18 mouse cellular contexts compared by ENCODE assay signal in genomic region chr2:31464529-31464910, GRCm38 (mm10). TPM values are rescaled to one million over a fixed set of nuclear protein-coding genes. Genes with fewer than 3 reads are reported as not detected.
DNase-seq lines count a peak whose midpoint lies in the region; ATAC-seq and TF ChIP-seq lines count a peak whose summit lies in the region.
"Had no signal": no experiment of that assay in that cellular context is flagged by ENCODE, and none has a peak within 500 bp of the region (broad histone marks: within the 10 kb centered on the region; RNA-seq: fewer than 3 reads in every experiment).

No protein-coding gene starts in this region.

- H3K36me3 ChIP-seq in spleen, adult 2 months (ENCODE audit: control insufficient read depth, insufficient read depth, low read length): no peaks in the 10 kb centered on the region
- H3K36me3 ChIP-seq in liver, embryonic 15.5 days (replicated peaks): no peaks in the 10 kb centered on the region
- H3K36me3 ChIP-seq in hindbrain, postnatal 0 days (ENCODE audit: insufficient read depth, low read length): no peaks in the 10 kb centered on the region
- H3K36me3 ChIP-seq: heart, embryonic 10.5 days; limb, embryonic 12.5 days; midbrain, embryonic 15.5 days; stomach, embryonic 15.5 days had no signal

- no peak for DNase-seq in spleen, adult 2 months (ENCODE audit: low read depth in 1 of 2, low spot score in 2 of 2)
- DNase-seq in spleen, postnatal 10 days (ENCODE audit: low spot score in 2 of 2): no peak
- peak; percentile 80 to 93 for DNase-seq in kidney, postnatal 36 days
- DNase-seq in left cerebral cortex, adult 8-10 months (ENCODE audit: low spot score in 2 of 2): no peak
- no peak for DNase-seq in hindbrain, postnatal 0 days (ENCODE audit: low spot score)
- DNase-seq: adrenal gland, postnatal 36 days; cerebellum, adult 8-10 months; gastrocnemius, postnatal 36 days had no signal

- peaks cover 17% of the 10 kb centered on the region; the same call in 1 of the 2 replicates for H3K4me1 ChIP-seq in spleen, adult 2 months (ENCODE audit: control insufficient read depth, insufficient read depth, insufficient read length)
- peaks cover 26% of the 10 kb centered on the region for H3K4me1 ChIP-seq in liver, embryonic 15.5 days (replicated peaks)
- H3K4me1 ChIP-seq in hindbrain, postnatal 0 days (ENCODE audit: insufficient read depth, low read length): 0 out of 2 replicates have a peak, but pooled peaks cover 10% of the 10 kb centered on the region

- no peak overlapping the region for H3K4me3 ChIP-seq in spleen, adult 2 months (ENCODE audit: extremely low read depth, insufficient read depth, insufficient read length)
- no peak overlapping the region for H3K4me3 ChIP-seq in liver, embryonic 15.5 days (replicated peaks)
- H3K4me3 ChIP-seq in hindbrain, postnatal 0 days (ENCODE audit: low read length): no peak overlapping the region
- H3K4me3 ChIP-seq: erythroblast, embryonic 14.5 days; heart, embryonic 10.5 days; left cerebral cortex, adult 2 months; limb, embryonic 12.5 days; midbrain, embryonic 15.5 days; stomach, embryonic 15.5 days had no signal

- no peak for TF ChIP-seq POLR2A in spleen, adult 2 months (IDR thresholded peaks at IDR 0.05; ENCODE audit: low read depth, low read length)

- 0 out of 2 replicates have a peak overlapping the region, but pooled peaks have one; percentile 26 for H3K27ac ChIP-seq in spleen, adult 2 months (ENCODE audit: insufficient read depth, low read length)
- H3K27ac ChIP-seq in liver, embryonic 15.5 days (replicated peaks): peak overlapping the region; percentile 80
- no peak overlapping the region for H3K27ac ChIP-seq in hindbrain, postnatal 0 days
- H3K27ac ChIP-seq: heart, embryonic 10.5 days; left cerebral cortex, adult 2 months; limb, embryonic 12.5 days; midbrain, embryonic 15.5 days had no signal

- no peaks in the 10 kb centered on the region for H3K9me3 ChIP-seq in liver, embryonic 15.5 days (replicated peaks)
- no peaks in the 10 kb centered on the region for H3K9me3 ChIP-seq in hindbrain, postnatal 0 days (ENCODE audit: low read length)
- H3K9me3 ChIP-seq: heart, embryonic 10.5 days; limb, embryonic 12.5 days; megakaryocyte, embryonic 14.5 days; midbrain, embryonic 15.5 days; stomach, embryonic 15.5 days had no signal

- 70% methylated on average over 6 of the region's 6 CpGs for WGBS in spleen, adult 2 months
- WGBS in liver, embryonic 15.5 days (ENCODE audit: insufficient replicate concordance): 51% methylated on average over 6 of the region's 6 CpGs
- WGBS in hindbrain, postnatal 0 days: 83% methylated on average over 6 of the region's 6 CpGs

- H3K4me2 ChIP-seq in liver, embryonic 15.5 days: no peak overlapping the region; the same call in 1 of the 2 replicates
- H3K4me2 ChIP-seq in hindbrain, postnatal 0 days (ENCODE audit: low read depth, low read length): no peak overlapping the region
- H3K4me2 ChIP-seq: limb, embryonic 12.5 days; midbrain, embryonic 15.5 days; stomach, embryonic 15.5 days had no signal

- TF ChIP-seq CTCF in spleen, adult 2 months (IDR thresholded peaks at IDR 0.05; ENCODE audit: extremely low read depth, insufficient read depth, insufficient read length, insufficient replicate concordance): no peak
- no peak for TF ChIP-seq CTCF in hindbrain, postnatal 0 days (IDR thresholded peaks at IDR 0.05; ENCODE audit: low read depth)

- peak; percentile 78 for ATAC-seq in liver, embryonic 15.5 days (ENCODE audit: insufficient read depth)
- ATAC-seq in hindbrain, postnatal 0 days: no peak
- no peak for ATAC-seq in megakaryocyte, adult 5-6 weeks (ENCODE audit: poor library complexity, severe bottlenecking)
- ATAC-seq: forebrain, embryonic 14.5 days; midbrain, embryonic 15.5 days had no signal

- no peak overlapping the region for H3K9ac ChIP-seq in liver, embryonic 15.5 days
- H3K9ac ChIP-seq in hindbrain, postnatal 0 days (replicated peaks; ENCODE audit: low read length): no peak overlapping the region
- H3K9ac ChIP-seq: limb, embryonic 12.5 days; midbrain, embryonic 15.5 days; stomach, embryonic 15.5 days had no signal

- H3K27me3 ChIP-seq in spleen, adult 2 months (ENCODE audit: control insufficient read depth, insufficient read depth, low read length): no peaks in the 10 kb centered on the region
- H3K27me3 ChIP-seq in liver, embryonic 15.5 days: peaks cover 24% of the 10 kb centered on the region
- peaks cover 22% of the 10 kb centered on the region; the same call in 1 of the 2 replicates for H3K27me3 ChIP-seq in hindbrain, postnatal 0 days (ENCODE audit: insufficient read depth, low read length)

RNA-seq across cellular contexts. Expression of gene Ass1, which starts 5.5 kb away (rescaled TPM):
- 17.5 and 18.9 TPM in 2 replicates for polyA plus RNA-seq in spleen, adult 2 months (2012; rRNA removed)
- polyA plus RNA-seq in liver, embryonic 15.5 days (2015; fragmentation: Nextera tagmentation; extraction: Ambion mirVana): 232 and 321 TPM in 2 replicates
- 10 to 100 TPM; 53.8 to 61.2 (median 56.4) TPM for total RNA-seq in left cerebral cortex, adult 8-10 months (2022)
- total RNA-seq in hindbrain, postnatal 0 days (2014; rRNA removed): 25.3 and 33.3 TPM in 2 replicates
- 28.9 and 29.0 TPM in 2 replicates for polyA plus RNA-seq in hindbrain, postnatal 0 days (2015; fragmentation: Nextera tagmentation; extraction: Ambion mirVana)
- total RNA-seq in megakaryocyte, adult 5-6 weeks (2015): 137 and 147 TPM in 2 replicates
- total RNA-seq in megakaryocyte, adult 5-6 weeks (2017): 184 and 194 TPM in 2 replicates

Comparison
In these comparisons a context has a peak if more than half of its experiments do, and no peak if none do; other contexts are left out.
1. DNase-seq: peak in kidney, postnatal 36 days (2 of 2); none in spleen, adult 2 months (0 of 2), spleen, postnatal 10 days (0 of 2), left cerebral cortex, adult 8-10 months (0 of 2) and hindbrain, postnatal 0 days (single experiment).